Mouse (Mus musculus): ENCODE results near the gene Dtnbp1. TPM values are rescaled to one million over a fixed set of nuclear protein-coding genes. Genes with fewer than 3 reads are reported as not detected.

Gene Dtnbp1
- total RNA-seq, 4 experiments from 2014 or later, result 65.6 to 74.7 (median 66.2) TPM

DNA sequence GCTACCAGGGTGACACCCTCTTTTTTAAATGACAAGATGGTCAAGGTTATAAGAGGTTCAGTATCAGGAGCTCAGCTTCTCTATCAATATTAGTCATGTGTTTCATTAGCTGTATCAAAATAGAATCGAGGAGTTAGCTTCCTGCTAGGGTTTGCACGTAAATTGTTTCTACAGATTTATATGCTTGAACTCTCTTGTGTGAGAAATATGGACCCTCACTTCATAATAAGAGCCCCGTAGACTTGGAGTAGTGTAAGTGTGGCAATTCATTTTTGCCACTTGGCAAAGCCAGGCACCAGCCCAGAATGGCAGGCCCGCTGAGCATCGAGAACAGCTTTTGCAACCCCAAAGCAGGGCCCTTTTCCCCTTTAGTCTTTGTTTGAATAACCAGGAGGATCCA, 1.1 kb upstream of the Dtnbp1 start:
- no peak for DNase-seq (ENCODE audit: low spot score in 2 of 2)

DNA sequence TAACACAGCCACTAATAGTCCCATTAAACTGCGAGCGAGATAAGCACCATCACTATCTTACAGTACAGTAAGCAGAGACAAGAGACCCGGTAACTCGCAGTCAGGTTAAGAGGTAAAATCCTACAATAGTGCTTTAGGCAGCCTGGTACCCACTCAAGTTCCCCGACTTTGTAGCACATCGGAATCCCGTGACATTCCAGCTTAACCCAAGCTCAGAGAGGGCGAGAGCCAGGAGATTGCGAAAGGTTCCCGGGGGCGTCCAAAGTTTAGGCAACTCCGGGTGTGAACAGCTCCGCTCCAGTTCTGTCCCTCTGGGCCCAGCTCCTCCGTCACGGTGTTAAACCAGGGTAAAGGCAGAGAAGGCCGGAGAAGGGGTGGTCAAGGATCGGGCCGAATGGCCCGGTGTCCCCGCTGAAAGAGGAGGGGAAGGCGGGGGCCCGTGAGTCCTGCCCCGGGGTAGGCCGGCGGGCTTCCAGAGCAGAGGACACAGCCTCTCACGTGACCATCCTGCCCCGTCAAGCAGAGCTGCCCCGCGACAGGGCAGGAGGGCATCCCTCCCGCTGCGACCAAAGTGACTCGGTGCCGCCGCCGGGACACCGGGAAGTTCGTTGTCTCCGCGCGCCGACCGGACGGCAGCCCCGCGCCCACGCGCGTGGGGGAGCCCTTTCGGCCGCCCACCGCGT, 578 bp downstream of the Dtnbp1 start:
- DNase-seq (ENCODE audit: low spot score in 2 of 2), result peak; percentile 74

DNA sequence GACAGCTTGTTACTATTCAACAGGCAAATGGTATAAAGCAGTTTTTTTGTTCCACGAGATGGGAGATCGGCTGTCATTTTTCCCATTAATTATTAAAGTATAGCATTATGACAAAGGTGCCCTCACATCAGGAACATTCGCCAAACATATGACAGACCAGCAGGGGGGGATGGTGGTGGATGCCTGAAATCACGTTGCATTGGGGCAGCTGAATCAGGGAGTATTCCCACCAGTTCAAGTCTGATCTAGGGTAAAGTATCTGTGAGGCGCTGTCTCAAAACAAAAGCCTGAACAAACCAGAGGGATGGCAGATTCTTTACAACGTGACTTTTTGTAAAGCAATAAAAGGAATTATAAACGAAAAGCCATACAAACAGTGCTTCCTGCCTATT, 1.1 kb downstream of the Dtnbp1 start:
- DNase-seq (ENCODE audit: low spot score in 2 of 2), result peak in 1 of 2 experiments; percentile 10

- no peak for DNase-seq (ENCODE audit: low spot score in 2 of 2)
These were observed 2.7 kb downstream of the Dtnbp1 start for GRCm38 (mm10) chr13:44999211-44999610.

DNA sequence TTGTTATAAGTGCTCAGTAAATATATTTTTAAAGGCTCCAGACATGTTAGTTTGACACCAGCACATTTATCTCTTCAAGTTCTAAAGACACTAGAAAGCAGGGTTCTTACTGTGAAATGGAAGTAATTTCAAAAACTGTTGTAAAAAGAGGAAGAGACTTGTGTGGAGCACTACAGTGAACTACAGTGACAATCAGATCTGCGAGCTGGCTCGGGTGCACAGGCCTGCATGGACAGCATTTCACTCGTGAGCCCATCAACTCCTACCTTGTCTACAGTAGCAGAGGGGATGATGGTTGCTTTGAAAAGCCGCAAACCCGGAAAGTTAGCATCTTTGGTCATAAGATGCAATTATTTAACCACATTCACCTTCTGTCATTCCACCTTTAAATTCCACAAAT, 5.6 kb downstream of the Dtnbp1 start:
- no peak for DNase-seq (ENCODE audit: low spot score in 2 of 2)

DNA sequence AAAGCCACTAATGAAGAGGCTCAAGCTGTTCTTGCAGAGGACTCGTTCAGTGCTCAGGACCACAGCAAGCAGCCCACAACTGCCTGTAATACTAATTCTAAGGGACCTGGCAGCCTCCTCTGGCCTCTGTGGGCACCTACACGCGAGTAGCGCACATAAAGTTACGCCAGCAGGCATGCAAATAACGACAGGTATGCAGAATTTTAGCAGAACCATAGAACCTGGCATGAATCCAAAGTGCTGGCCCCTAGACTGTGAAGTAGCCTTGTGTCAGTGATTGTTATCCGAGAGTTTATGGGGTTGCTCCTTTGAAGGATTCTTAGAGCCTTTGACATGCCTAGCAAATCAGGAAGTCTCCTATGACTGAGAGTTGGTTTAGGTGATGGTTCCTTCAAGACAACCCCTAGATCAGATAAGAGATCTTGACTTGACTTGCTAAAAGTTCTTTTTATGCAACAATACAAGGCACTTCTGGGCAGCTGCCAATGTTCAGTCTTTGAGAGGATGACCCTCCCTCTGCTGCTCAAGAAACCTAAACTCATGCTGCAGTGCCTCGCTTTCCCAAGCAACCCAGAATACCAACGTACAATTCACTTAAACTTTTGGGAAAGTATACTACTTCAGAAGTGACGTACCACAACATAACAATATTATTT, 9.3 kb downstream of the Dtnbp1 start:
- no peak for DNase-seq (ENCODE audit: low spot score in 2 of 2)

DNA sequence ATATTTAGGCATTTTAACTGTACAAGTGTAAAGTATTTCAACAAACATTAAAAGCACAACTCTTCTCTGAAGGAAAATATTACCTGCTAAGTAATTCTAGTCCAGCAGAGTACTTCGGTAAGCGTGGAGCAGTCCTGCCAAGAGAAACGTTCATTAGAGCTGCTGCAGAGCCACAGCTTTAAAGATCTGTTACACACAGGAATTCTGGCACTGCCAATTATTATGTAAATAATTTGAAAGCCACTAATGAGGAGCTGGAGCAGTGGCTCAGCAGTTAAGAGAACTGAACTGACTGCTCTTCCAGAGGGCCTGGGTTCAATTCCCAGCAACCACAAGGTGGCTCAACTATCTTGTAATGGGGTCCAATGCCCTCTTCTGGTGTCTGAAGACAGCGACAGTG, 10.0 kb downstream of the Dtnbp1 start:
- DNase-seq (ENCODE audit: low spot score in 2 of 2), result no peak

- no peak for DNase-seq (ENCODE audit: low spot score in 2 of 2)
These were observed 11.8 kb downstream of the Dtnbp1 start for GRCm38 (mm10) chr13:44990073-44990682.

GRCm38 (mm10) chr13:44986352-44986751, 15.6 kb downstream of the Dtnbp1 start:
- no peak for DNase-seq (ENCODE audit: low spot score in 2 of 2)

DNA sequence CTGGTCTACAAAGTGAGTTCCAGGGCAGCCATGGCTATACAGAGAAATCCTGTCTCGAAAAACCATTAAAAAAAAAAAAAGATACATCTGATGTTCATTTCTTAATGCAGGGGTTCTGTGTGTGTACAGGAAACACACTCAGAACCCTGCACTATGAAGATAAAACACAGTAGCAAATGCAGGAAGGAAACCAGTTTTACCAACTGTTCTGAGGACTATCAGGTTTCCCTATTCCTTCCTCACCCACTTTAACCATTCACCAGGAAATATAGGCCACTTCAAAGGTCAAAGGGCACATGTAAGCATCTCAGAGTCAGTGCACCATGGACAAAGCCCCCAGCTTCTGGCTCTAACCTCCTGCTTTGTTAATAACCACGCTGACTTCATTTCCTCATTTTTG, 16.6 kb downstream of the Dtnbp1 start:
- no peak for DNase-seq (ENCODE audit: low spot score in 2 of 2)

DNA sequence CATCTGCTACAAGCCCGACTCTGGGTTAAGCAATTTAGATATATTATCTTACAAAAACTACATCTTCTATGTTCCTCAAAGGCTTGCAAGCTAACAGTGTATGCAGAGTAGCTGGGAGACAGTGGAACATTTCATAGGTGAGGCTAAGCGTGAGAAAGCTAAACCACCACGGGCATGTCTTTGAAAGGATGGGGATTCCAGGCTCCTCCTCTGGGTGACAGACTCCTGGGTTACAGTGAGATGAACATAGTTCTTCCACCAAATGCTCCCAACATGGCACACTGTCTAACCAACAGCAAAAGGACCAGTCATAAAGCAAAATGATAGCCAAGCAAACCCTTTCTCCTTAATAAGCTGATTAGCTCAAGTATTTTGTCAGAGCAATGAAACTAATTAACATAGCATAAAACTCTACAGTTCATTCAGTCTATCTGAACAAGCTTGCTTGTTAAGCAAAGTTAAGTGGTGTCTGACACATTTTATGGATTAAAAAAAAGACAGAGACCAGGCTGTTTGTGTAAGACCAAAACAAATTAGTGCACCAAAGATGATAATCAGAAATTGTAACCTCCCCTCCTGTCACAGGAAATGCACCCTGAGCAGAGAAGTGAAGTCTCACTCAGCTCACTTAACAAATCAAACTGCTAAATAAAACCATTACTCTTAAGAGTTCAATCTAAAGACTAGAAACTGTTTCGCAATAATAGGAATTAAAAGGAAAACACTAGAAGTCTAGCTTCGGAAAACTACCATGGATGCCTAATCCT, 18.1 kb downstream of the Dtnbp1 start:
- no peak for DNase-seq (ENCODE audit: low spot score in 2 of 2)

DNA sequence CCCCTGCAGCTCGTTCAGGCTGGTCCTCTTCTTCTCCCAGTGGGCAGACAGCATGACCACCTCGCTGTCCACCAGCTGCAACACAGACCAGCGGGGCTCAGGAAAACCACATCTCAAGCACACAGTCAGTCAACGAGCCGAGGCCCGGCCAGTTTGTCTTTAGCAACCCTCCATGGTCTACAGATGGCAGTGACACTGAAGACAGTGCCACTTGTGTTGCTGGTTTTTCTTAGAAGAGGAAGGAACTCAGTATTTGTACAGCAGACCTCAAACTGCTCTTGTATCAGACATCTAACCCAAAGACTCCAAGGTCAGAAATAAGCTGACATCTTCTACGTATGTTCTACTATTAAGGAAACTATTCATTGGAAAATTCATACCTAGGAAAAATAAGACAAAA, 19.1 kb downstream of the Dtnbp1 start:
- DNase-seq (ENCODE audit: low spot score in 2 of 2), result no peak

GRCm38 (mm10) chr13:44979433-44979832, 22.5 kb downstream of the Dtnbp1 start:
- DNase-seq (ENCODE audit: low spot score in 2 of 2), result no peak

DNA sequence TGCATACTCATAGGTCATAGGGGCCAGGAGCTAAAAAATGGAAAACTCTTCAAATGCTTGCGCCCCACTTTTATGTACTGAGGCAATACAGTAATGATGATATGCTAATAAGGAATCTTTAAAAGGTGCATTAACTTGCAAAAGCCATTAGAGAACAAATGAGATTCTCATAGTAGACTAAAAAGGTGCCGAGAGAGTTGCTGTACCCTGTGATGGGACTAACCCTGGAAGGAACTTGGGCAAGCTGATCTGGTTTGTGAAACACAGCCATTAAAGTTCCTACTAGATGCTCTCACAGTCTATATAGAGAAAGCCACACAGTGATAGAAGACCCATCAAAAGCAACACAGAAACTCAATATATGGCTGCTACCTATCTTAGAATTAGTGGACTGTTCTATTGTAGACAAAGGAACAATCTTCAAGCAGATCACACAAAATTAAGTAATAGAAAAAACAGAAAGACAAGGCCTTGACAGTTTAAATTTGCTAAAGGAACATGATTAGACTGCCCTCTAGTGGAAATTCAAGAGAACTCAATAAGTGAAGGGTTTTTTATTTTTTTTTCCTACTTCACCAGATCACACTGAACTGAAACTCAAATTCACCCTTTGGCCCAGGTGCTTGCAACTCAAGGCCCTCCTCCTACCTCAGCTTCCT, 24.3 kb downstream of the Dtnbp1 start:
- no peak for DNase-seq (ENCODE audit: low spot score in 2 of 2)

DNA sequence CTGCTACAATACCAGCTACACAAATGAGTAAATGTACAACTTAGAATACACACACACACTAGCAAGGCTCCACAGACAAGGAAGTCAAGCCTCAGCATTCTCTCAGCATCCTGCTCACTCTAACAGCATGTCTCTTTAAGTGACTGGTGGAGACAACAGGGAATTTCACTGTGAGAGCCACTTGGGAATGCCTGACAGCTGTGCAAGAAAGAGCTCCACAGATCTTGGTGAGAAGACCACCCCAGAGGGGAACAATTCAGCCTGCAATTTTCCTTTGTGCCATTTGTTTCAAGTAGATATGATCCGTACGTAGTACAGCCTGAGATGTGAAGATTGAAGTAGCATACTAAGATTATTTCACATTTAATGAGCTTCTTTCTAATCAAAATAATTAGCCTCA, 24.9 kb downstream of the Dtnbp1 start:
- DNase-seq (ENCODE audit: low spot score in 2 of 2), result no peak

- no peak for DNase-seq (ENCODE audit: low spot score in 2 of 2)
These were observed 41.2 kb downstream of the Dtnbp1 start for GRCm38 (mm10) chr13:44960542-44961291.

DNA sequence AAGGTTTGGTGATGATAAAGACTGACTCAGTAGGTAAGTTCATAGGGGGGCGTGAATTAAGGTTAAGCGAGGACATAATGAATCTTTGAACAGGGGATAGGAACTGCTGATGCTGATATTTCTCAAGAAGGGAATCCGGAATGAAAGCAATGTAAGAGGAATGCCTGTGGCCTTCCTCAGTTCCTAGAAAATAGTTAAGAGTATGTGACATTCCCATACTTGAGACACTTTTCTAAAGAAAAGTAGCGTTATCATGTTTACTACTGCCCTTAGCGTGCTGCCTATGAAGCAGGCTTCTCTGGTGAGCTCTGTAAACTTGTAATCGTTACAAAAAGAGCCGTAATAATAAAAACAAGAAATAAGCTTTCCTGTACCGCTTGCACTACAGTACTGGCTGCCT, 44.9 kb downstream of the Dtnbp1 start:
- DNase-seq (ENCODE audit: low spot score in 2 of 2), result no peak

GRCm38 (mm10) chr13:44955781-44956180, 46.2 kb downstream of the Dtnbp1 start:
- DNase-seq (ENCODE audit: low spot score in 2 of 2), result no peak

GRCm38 (mm10) chr13:44954232-44954568, 47.7 kb downstream of the Dtnbp1 start:
- no peak for DNase-seq (ENCODE audit: low spot score in 2 of 2)

DNA sequence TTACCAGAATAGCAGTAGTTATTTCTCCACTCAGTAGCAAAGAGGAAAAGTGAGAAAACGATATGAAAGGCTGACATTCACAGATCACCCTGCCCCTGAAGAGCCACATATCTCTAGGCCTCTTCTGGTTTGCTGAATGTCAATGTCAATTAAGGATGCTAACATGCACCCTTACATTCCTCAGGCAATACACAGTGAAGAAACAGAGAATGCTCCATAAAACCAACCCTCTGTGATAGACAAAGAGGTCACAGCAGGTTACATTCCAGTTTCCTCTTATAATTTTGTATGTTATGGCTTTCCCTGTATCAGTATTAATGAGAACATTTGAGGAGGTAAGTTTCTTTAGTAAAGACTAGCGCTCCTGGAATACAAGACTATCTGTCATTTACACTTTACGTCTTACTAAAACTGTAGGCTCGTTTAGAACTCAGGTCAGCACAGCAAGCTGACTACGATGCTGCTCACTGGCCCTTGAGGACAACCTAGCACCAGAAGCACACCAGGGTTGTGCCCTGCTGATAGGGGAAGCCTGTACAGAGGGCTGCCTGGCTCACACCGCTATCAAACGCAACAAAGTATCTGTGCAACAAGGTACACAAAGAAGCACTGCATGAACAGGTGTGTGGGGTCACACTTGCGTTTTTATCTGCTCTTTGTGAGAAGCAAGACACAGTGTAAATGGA, 48.3 kb downstream of the Dtnbp1 start:
- no peak for DNase-seq (ENCODE audit: low spot score in 2 of 2)
